Mouse (Mus musculus) bone marrow, adult 2 months (tissue): ENCODE results near the gene Vps8.

Experiments used
- CTCF ChIP-seq: fragments of 200-500 bp; IDR thresholded peaks from 2 replicates; pipeline ENCODE4 v1.5.1; 2011; ENCODE audit warnings: low read length, control low read depth; ENCODE audit not compliant: control insufficient read depth, insufficient read depth
- POLR2A ChIP-seq: fragments of 200-500 bp; IDR thresholded peaks from 2 replicates; pipeline ENCODE4 v1.6.1; 2011; ENCODE audit warnings: low read depth, mild to moderate bottlenecking, control low read depth, low read length, borderline replicate concordance; ENCODE audit not compliant: control insufficient read depth

DNA sequence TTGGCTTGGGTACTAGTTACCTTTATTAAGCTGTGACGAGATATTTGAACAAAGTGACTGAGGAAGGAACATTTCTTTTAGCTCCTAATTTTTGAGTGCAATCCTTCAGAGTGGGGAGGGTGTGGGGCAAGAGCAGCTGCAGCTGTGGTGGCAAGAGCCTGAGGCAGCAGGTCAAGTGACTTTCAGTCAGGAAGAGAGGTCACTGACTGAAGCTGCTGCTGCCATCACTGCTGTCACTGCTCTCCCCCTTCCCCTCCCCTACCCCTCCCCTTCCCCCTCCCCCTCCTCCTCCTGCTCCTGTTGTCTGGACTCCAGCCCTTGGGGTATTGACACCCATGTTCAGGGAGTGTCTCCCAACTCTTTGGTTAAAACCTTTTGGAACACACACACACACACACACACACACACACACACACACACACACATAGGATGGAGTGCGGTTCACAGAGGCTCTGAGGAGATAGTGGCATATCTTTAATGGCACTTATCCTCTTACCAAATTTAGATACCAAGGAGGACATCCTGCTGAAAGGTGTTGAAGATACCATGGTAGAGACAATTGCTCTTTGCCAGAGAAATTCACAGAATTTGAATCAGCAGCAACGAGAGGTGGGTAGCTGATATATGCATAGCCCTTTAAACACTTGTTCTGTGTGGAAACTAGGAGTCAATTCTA is 139.8 kb downstream of the Vps8 start:
- no peak for TF ChIP-seq POLR2A
- no peak for TF ChIP-seq CTCF
